24 mouse cellular contexts compared by ENCODE assay signal in the genomic region with DNA sequence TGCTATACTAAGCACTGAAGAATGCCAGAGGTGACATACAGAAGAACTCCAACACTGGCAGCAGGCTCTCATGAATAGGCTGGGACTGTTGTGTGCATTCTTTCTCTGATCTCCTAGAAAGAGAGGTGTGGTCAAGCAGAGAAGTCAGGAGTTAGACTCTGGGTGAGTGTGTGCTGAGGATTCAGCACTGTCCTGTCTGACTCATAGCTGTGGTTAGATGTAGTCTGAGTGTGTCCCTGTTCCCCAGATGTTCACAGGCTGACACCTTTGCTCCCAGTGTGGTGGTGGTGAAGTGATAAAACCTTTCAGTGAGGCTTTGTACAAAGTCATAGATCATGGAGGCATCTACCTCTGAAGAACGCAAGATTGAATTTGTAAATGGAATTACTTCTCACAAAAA.
"Had no signal": no experiment of that assay in that cellular context is flagged by ENCODE, and none has a peak within 500 bp of the region (broad histone marks: within the 10 kb centered on the region; RNA-seq: fewer than 3 reads in every experiment).

No protein-coding gene starts in this region.

- H3K9ac ChIP-seq: heart, embryonic 13.5 days; heart, embryonic 15.5 days; hindbrain, embryonic 13.5 days; hindbrain, embryonic 15.5 days; intestine, embryonic 15.5 days; limb, embryonic 12.5 days; liver, embryonic 13.5 days had no signal

- ATAC-seq: inflammation-experienced regulatory T-cells, adult 6 months; intestine, embryonic 15.5 days; intestine, postnatal 0 days had no signal

- H3K4me2 ChIP-seq: heart, embryonic 11.5 days; heart, embryonic 13.5 days; heart, embryonic 15.5 days; hindbrain, embryonic 13.5 days; hindbrain, embryonic 15.5 days; intestine, embryonic 15.5 days; limb, embryonic 12.5 days; liver, embryonic 11.5 days; liver, embryonic 13.5 days had no signal

- H3K36me3 ChIP-seq: heart, embryonic 13.5 days; heart, embryonic 15.5 days; hindbrain, embryonic 13.5 days; hindbrain, embryonic 15.5 days; intestine, embryonic 15.5 days; limb, embryonic 10.5 days; limb, embryonic 12.5 days; liver, embryonic 13.5 days had no signal

- DNase-seq: gastrocnemius, postnatal 14 days; gastrocnemius, postnatal 36 days; heart, adult 11 months; heart, adult 2 months; heart, postnatal 14 days; heart, postnatal 36 days; kidney, adult 18-20 months; kidney, adult 8-10 months; kidney, postnatal 10 days; kidney, postnatal 25 days; liver; liver, embryonic 13.5 days had no signal

- H3K9me3 ChIP-seq: heart, embryonic 15.5 days; intestine, embryonic 15.5 days; limb, embryonic 10.5 days; liver, embryonic 13.5 days had no signal

- H3K4me3 ChIP-seq: heart, adult 2 months; heart, embryonic 13.5 days; heart, embryonic 15.5 days; hindbrain, embryonic 13.5 days; hindbrain, embryonic 15.5 days; intestine, embryonic 15.5 days; left cerebral cortex, adult 2 months; limb, embryonic 10.5 days; limb, embryonic 12.5 days; liver, embryonic 13.5 days had no signal

- H3K27ac ChIP-seq: heart, adult 2 months; heart, embryonic 13.5 days; heart, embryonic 15.5 days; hindbrain, embryonic 13.5 days; hindbrain, embryonic 15.5 days; intestine, embryonic 15.5 days; left cerebral cortex, adult 2 months; limb, embryonic 10.5 days; limb, embryonic 12.5 days; liver, embryonic 13.5 days had no signal

- H3K27me3 ChIP-seq: heart, embryonic 13.5 days; heart, embryonic 15.5 days; hindbrain, embryonic 15.5 days; intestine, embryonic 15.5 days; limb, embryonic 12.5 days had no signal

- H3K4me1 ChIP-seq: heart, embryonic 13.5 days; heart, embryonic 15.5 days; hindbrain, embryonic 15.5 days; intestine, embryonic 15.5 days; limb, embryonic 10.5 days; liver, embryonic 13.5 days had no signal
